Mouse (Mus musculus) midbrain, embryonic 15.5 days (tissue): ENCODE data around the gene Hacd2. TPM values are rescaled to one million over a fixed set of nuclear protein-coding genes. Genes with fewer than 3 reads are reported as not detected.

Experiments
- ATAC-seq: fragments of 200-750 bp; cut with Nextera tagmentation; replicated peaks from 2 replicates; pipeline ENCODE4 v1.8.0; 2017; ENCODE audit warnings: moderate TSS enrichment
- H3K27ac ChIP-seq: fragments of 300-500 bp; sonication (generic); 2 replicates; pipeline ENCODE4 v1.5.1; 2015; ENCODE audit warnings: mild to moderate bottlenecking, inconsistent platforms
- H3K27me3 ChIP-seq: fragments of 300-500 bp; sonication (generic); replicated peaks from 2 replicates; pipeline ENCODE4 v1.6.1; 2015; ENCODE audit warnings: inconsistent platforms
- H3K36me3 ChIP-seq: fragments of 300-500 bp; sonication (generic); replicated peaks from 2 replicates; pipeline ENCODE4 v1.6.1; 2015; ENCODE audit warnings: inconsistent platforms
- H3K4me1 ChIP-seq: fragments of 300-500 bp; sonication (generic); 2 replicates; pipeline ENCODE4 v1.6.1; 2015; ENCODE audit warnings: inconsistent platforms
- H3K4me2 ChIP-seq: fragments of 300-500 bp; sonication (generic); 2 replicates; pipeline ENCODE4 v1.6.1; 2015; ENCODE audit warnings: inconsistent platforms, mild to moderate bottlenecking, moderate library complexity
- H3K4me3 ChIP-seq: fragments of 300-500 bp; sonication (generic); 2 replicates; pipeline ENCODE4 v1.5.1; 2015; ENCODE audit warnings: mild to moderate bottlenecking, inconsistent platforms
- H3K9ac ChIP-seq: fragments of 300-500 bp; sonication (generic); 2 replicates; pipeline ENCODE4 v1.6.1; 2015; ENCODE audit warnings: mild to moderate bottlenecking, inconsistent platforms
- H3K9me3 ChIP-seq: fragments of 300-500 bp; sonication (generic); 2 replicates; pipeline ENCODE4 v1.6.1; 2016; ENCODE audit warnings: inconsistent platforms
- WGBS: fragments of 180-500 bp; shearing (Covaris S2); methylation state at CpG from one replicate; pipeline ENCODE4 v1.1.7; 2015; ENCODE audit warnings: mixed read lengths; 5-methylcytosine and 5-hydroxymethylcytosine counted together
- polyA plus RNA-seq: library from polyadenylated mRNA; unstranded; fragments of >200 nt; fragmentation: Nextera tagmentation; extraction: Ambion mirVana; gene quantifications from 2 replicates; pipeline ENCODE4 v1.2.1, GENCODE M21; 2015

Gene Hacd2
- polyA plus RNA-seq, 1 experiment from 2014 or later = 42.6 TPM

DNA sequence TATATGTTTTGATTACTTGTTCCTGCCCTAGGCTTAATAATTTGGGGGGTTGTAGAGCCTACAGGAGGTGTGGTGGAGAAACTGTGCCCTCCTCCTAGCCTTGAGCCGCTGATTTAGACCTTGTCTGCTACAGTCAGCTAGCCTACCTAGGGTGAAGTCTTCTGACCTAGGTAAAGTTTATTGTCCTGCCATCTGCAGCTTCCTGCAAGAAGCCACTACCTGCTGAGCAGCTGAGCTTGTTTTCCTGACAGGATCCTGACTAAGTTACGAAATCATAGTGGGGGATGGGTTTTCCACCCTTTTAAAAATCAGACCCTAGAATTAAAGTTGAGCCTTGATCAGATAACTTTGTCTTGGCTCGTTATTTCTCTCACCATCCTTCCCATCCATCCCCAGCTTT is 5.7 kb upstream of the Hacd2 start:
- 62% methylated on average over 3 of the region's 3 CpGs for WGBS
- Histone ChIP-seq H3K27me3 (peaks cover 18% of the 10 kb centered on the region), H3K27ac (no peak overlapping the region), H3K4me2 (no peak overlapping the region), H3K36me3 (no peaks in the 10 kb centered on the region), H3K4me1 (no peaks in the 10 kb centered on the region), H3K4me3 (no peak overlapping the region), H3K9ac (no peak overlapping the region), H3K9me3 (no peaks in the 10 kb centered on the region; the same call in 1 of the 2 replicates)
- no peak for ATAC-seq

- 94% methylated on average over 1 of the region's 1 CpGs for WGBS
- no peak for ATAC-seq
Measured at GRCm38 (mm10) chr16:35018470-35018974, 3.7 kb upstream of the Hacd2 start.

GRCm38 (mm10) chr16:35021903-35022241 is 356 bp upstream of the Hacd2 start:
- 53% methylated on average over 5 of the region's 5 CpGs for WGBS
- Histone ChIP-seq H3K27ac (no peak overlapping the region), H3K9me3 (no peaks in the 10 kb centered on the region), H3K27me3 (peaks cover 18% of the 10 kb centered on the region), H3K4me3 (peak overlapping the region; percentile 94), H3K4me2 (peak overlapping the region; percentile 64), H3K4me1 (0 out of 2 replicates have a peak, but pooled peaks cover 3% of the 10 kb centered on the region), H3K36me3 (no peaks in the 10 kb centered on the region), H3K9ac (no peak overlapping the region)
- peak; percentile 73 for ATAC-seq

More at GRCm38 (mm10) chr16:35018470-35018974, 3.7 kb upstream of the Hacd2 start:
- Histone ChIP-seq H3K9me3 (no peaks in the 10 kb centered on the region; the same call in 1 of the 2 replicates), H3K36me3 (no peaks in the 10 kb centered on the region), H3K4me3 (no peak overlapping the region), H3K27ac (no peak overlapping the region), H3K4me2 (no peak overlapping the region), H3K4me1 (no peaks in the 10 kb centered on the region), H3K27me3 (peaks cover 18% of the 10 kb centered on the region), H3K9ac (no peak overlapping the region)

DNA sequence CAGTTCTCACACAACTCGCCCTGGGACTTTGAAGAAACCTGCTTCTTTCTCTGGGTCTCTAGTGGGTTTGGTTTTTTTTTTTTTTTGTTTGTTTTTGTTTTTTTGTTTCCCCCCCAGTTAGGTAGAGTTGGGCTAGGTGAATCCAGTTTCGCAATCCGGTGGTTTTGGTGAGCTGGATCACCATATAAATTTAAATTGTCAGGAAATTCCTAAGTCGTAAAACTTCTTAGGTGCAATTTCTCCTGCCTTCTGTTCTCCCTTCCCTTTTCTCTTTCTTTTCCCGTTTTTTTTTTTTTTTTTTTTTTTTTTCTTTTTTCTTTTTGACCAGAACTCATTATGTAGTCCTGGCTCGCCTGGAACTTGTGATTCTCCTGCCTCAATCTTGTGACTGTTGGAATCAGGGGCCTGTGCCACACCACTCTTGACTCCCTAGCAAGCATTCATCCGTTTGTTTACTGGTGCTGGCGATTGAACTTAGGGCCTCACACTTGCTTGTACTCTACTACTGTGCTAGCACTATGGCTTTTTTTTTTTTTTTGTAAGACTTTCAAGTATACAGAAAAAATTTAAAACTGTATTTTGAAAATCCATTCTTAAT is 1.0 kb downstream of the Hacd2 start:
- 0 out of 2 replicates have a peak, but pooled peaks cover 3% of the 10 kb centered on the region for H3K4me1 ChIP-seq
- peak overlapping the region; percentile 94 for H3K4me3 ChIP-seq
- no peak overlapping the region for H3K27ac ChIP-seq
- WGBS = 9% methylated on average over 8 of the region's 8 CpGs
- peaks cover 18% of the 10 kb centered on the region for H3K27me3 ChIP-seq
- peak overlapping the region; percentile 64 for H3K4me2 ChIP-seq
- H3K9me3 ChIP-seq = no peaks in the 10 kb centered on the region
- H3K36me3 ChIP-seq = no peaks in the 10 kb centered on the region
- no peak for ATAC-seq
- peak overlapping the region; percentile 84 for H3K9ac ChIP-seq

- ATAC-seq = no peak
- no peaks in the 10 kb centered on the region for H3K36me3 ChIP-seq
- H3K9me3 ChIP-seq = no peaks in the 10 kb centered on the region
- no peak overlapping the region for H3K4me2 ChIP-seq
- 87% methylated on average over 5 of the region's 5 CpGs for WGBS
- H3K27me3 ChIP-seq = peaks cover 8% of the 10 kb centered on the region
- H3K4me1 ChIP-seq = 0 out of 2 replicates have a peak, but pooled peaks cover 3% of the 10 kb centered on the region
- no peak overlapping the region for H3K4me3 ChIP-seq
- no peak overlapping the region for H3K27ac ChIP-seq
- no peak overlapping the region for H3K9ac ChIP-seq
Measured at GRCm38 (mm10) chr16:35024300-35024699, 2.1 kb downstream of the Hacd2 start.

DNA sequence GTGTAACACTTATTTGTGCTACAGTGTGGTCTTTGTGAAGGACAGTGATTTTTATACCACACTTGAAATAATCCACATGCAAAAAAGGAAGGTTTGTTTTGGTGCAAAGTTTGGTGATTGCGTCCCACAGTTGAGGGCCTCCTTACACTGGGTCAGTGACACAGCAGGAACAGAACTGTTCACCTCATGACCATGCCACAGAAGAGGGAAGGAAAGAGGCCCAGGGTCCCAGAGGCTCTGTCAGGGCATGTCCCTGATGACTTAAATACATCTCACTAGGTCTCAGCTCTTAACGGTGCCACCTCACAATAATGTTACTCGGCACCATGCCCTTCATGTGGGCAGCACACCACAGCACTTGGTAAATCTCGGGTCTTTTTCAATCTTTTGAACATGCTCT is 3.1 kb downstream of the Hacd2 start:
- Histone ChIP-seq H3K27ac (no peak overlapping the region), H3K36me3 (no peaks in the 10 kb centered on the region), H3K4me1 (0 out of 2 replicates have a peak, but pooled peaks cover 3% of the 10 kb centered on the region), H3K27me3 (no peaks in the 10 kb centered on the region), H3K4me3 (no peak overlapping the region), H3K9ac (no peak overlapping the region), H3K4me2 (no peak overlapping the region), H3K9me3 (no peaks in the 10 kb centered on the region)
- 92% methylated on average over 4 of the region's 4 CpGs for WGBS
- ATAC-seq = no peak

GRCm38 (mm10) chr16:35033241-35033640 is 11.0 kb downstream of the Hacd2 start:
- Histone ChIP-seq H3K27ac (no peak overlapping the region), H3K9ac (no peak overlapping the region), H3K36me3 (0 out of 2 replicates have a peak, but pooled peaks cover 3% of the 10 kb centered on the region), H3K27me3 (no peaks in the 10 kb centered on the region), H3K9me3 (no peaks in the 10 kb centered on the region), H3K4me3 (no peak overlapping the region), H3K4me2 (no peak overlapping the region), H3K4me1 (peaks cover 5% of the 10 kb centered on the region; the same call in 1 of the 2 replicates)
- 88% methylated on average over 3 of the region's 3 CpGs for WGBS
- no peak for ATAC-seq

DNA sequence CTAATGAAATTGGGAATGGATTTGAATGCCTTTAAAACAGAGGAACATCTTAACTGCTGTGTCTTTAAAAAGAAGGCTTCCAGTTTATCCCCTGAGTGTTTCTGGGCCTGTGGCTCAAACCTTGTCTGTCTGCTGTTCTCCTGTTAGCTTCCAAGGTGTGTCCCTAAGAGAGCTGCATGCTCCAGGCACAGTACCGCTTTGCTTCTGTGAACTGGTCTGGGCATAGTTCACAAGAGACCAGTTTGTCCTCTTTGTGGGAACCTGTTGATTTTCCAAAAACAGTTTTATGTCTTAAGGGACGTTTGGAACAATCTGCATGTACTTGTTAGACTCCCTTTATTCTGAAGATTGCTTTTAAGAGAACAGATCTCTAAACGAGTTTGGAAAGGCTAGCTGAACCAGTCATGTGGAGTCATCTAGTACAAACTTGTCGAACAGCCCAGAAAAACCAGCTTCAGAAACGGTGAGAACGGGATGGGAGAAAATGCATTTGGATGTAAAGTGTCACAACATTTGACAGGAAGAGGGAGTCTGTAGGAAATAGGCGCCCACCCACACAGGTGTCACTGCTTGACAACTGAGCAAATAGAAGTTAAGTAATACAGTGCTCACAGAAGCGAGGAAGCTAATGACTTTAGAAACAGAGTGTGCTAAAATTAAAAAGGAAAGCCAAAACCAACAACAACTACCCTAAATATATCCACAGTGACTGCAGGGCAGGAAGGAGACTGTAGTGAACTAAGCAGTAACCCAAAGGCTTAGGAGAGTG is 11.8 kb downstream of the Hacd2 start:
- WGBS = 84% methylated on average over 8 of the region's 8 CpGs
- no peak overlapping the region for H3K27ac ChIP-seq
- no peak for ATAC-seq

GRCm38 (mm10) chr16:35034971-35035370 is 12.7 kb downstream of the Hacd2 start:
- WGBS = 93% methylated on average over 5 of the region's 5 CpGs
- ATAC-seq = no peak

More for the DNA sequence above, 11.8 kb downstream of the Hacd2 start:
- Histone ChIP-seq H3K4me3 (no peak overlapping the region), H3K4me2 (no peak overlapping the region), H3K27me3 (no peaks in the 10 kb centered on the region), H3K9ac (no peak overlapping the region), H3K4me1 (peaks cover 6% of the 10 kb centered on the region; the same call in 1 of the 2 replicates), H3K9me3 (no peaks in the 10 kb centered on the region), H3K36me3 (0 out of 2 replicates have a peak, but pooled peaks cover 3% of the 10 kb centered on the region)

GRCm38 (mm10) chr16:35036754-35037153 is 14.5 kb downstream of the Hacd2 start:
- Histone ChIP-seq H3K9ac (no peak overlapping the region), H3K4me2 (no peak overlapping the region), H3K27ac (no peak overlapping the region), H3K4me1 (peaks cover 6% of the 10 kb centered on the region; the same call in 1 of the 2 replicates), H3K27me3 (no peaks in the 10 kb centered on the region), H3K36me3 (0 out of 2 replicates have a peak, but pooled peaks cover 3% of the 10 kb centered on the region), H3K4me3 (no peak overlapping the region), H3K9me3 (no peaks in the 10 kb centered on the region)
- ATAC-seq = no peak
- WGBS = 93% methylated on average over 5 of the region's 5 CpGs

More at GRCm38 (mm10) chr16:35034971-35035370, 12.7 kb downstream of the Hacd2 start:
- no peak overlapping the region for H3K4me3 ChIP-seq
- no peak overlapping the region for H3K9ac ChIP-seq
- H3K4me2 ChIP-seq = no peak overlapping the region
- H3K9me3 ChIP-seq = no peaks in the 10 kb centered on the region
- 0 out of 2 replicates have a peak, but pooled peaks cover 3% of the 10 kb centered on the region for H3K36me3 ChIP-seq
- no peaks in the 10 kb centered on the region for H3K27me3 ChIP-seq
- H3K27ac ChIP-seq = no peak overlapping the region
- peaks cover 6% of the 10 kb centered on the region; the same call in 1 of the 2 replicates for H3K4me1 ChIP-seq

DNA sequence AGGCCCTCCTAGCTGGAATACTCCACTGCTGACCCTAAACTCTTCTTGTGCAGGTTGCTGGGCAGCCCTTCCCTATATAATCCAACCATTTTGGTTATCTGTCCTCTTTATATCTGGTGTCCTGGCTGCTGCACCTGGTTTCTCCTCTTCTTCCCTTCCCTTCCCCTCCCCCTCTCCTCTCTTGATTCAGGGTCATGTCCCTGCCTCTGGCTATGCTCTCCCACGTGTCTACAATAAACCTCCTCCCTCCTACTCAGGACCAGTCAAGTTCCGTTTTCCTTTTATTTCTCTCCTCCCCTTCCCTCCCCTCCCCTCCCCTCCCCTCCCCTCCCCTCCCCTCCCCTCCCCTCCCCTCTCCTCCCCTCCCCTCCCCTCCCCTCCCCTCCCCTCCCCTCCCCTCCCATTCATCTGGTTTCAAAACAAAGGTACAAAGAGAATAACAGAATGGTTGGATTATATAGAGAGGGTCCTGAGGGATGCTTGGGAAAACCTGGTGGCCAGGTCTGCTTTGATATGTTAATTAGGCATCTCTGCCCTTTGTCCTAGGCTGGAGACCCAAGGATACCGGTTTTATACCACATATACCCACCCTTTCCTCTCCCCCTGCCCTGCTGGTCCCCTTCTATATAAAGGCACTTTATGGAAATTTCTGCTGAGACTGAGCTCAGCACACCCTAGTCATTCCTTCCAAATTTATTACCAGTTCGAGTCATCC is 16.3 kb downstream of the Hacd2 start:
- H3K9ac ChIP-seq = no peak overlapping the region
- H3K9me3 ChIP-seq = no peaks in the 10 kb centered on the region
- H3K27me3 ChIP-seq = no peaks in the 10 kb centered on the region
- H3K36me3 ChIP-seq = peaks cover 3% of the 10 kb centered on the region; the same call in 1 of the 2 replicates
- ATAC-seq = no peak
- no peak overlapping the region for H3K27ac ChIP-seq
- WGBS = 14% methylated on average over 4 of the region's 4 CpGs
- H3K4me1 ChIP-seq = peaks cover 6% of the 10 kb centered on the region; the same call in 1 of the 2 replicates
- no peak overlapping the region for H3K4me3 ChIP-seq
- no peak overlapping the region for H3K4me2 ChIP-seq

DNA sequence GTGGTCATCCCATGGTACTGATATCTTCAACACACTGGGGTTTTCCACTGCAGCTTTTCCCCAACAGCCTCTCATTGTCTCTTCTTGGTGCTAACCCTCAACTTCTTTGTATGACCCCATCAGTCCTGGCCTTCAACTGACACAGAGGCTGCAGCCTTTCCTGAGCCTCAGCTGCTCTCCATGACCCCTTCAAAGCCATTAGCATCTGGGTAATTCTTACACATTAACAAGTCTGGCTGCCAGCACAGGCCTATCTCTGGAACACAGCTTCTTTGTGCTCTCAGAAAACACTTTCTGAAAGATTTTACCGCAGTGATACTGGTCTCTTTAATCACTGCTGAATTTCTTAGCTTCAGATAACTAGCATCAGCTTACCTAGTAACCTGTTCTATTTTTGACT is 17.9 kb downstream of the Hacd2 start:
- H3K27me3 ChIP-seq = no peaks in the 10 kb centered on the region
- H3K9ac ChIP-seq = no peak overlapping the region
- H3K27ac ChIP-seq = no peak overlapping the region
- peaks cover 3% of the 10 kb centered on the region; the same call in 1 of the 2 replicates for H3K36me3 ChIP-seq
- H3K4me1 ChIP-seq = peaks cover 6% of the 10 kb centered on the region; the same call in 1 of the 2 replicates
- H3K4me2 ChIP-seq = no peak overlapping the region
- H3K9me3 ChIP-seq = no peaks in the 10 kb centered on the region
- no peak for ATAC-seq
- no peak overlapping the region for H3K4me3 ChIP-seq
- WGBS = 80% methylated on average over 1 of the region's 1 CpGs
